Mouse (Mus musculus) gastrocnemius, adult 2 months (tissue): ENCODE data around the gene Mak. TPM values are rescaled to one million over a fixed set of nuclear protein-coding genes. Genes with fewer than 3 reads are reported as not detected.

Experiments
- DNase-seq: peaks from one replicate; pipeline ENCODE4 v3.0.0; 2022
- H3K27ac ChIP-seq: fragments of 200-600 bp; 2 replicates; pipeline ENCODE4 v1.8.1; 2022; ENCODE audit warnings: mild to moderate bottlenecking
- H3K4me3 ChIP-seq: fragments of 200-600 bp; 2 replicates; pipeline ENCODE4 v1.8.1; 2022; ENCODE audit warnings: mild to moderate bottlenecking, moderate library complexity
- CTCF ChIP-seq: fragments of 200-600 bp; IDR thresholded peaks from 2 replicates; pipeline ENCODE4 v1.8.1; 2022; ENCODE audit warnings: antibody characterized with exemption, mild to moderate bottlenecking, moderate library complexity
- intact Hi-C: fragments of 180-260 bp; cut with DNase I; formaldehyde crosslinking; loops from one replicate; pipeline ENCODE4 v1.15.1; 2025
- total RNA-seq, 2 experiments: library from RNA; stranded (reverse); gene quantifications; 2 replicates each; pipeline ENCODE4 v1.2.3; 2021

The Mak gene
- total RNA-seq, 2 experiments from 2014 or later, result not detected

DNA sequence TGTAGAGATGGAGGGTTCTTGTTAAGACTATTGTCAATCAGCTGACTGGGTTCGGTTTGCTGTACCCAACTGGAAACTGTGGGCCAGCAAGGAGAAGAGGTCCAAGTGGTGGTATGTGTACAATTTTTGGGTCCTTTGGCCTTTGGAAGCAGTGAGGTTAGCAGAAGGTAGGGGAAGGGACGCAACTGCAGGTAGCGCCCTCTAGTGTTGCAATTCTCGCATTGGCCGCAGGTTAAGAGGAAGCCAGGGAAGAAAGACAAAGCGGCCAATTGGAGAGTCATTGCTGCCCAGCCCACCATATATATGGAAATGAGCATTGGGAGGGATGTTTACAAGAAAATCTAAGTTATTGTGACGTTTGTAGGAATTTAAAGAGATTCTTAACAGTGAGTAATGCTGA lies 101.9 kb downstream of the Mak start:
- peak; percentile 89 for TF ChIP-seq CTCF
- Histone ChIP-seq H3K27ac (no peak overlapping the region), H3K4me3 (no peak overlapping the region)
- intact Hi-C loops, result loop anchor here (1.0 to 2.0 kb wide), 2 partner anchors 61 to 134 kb away; no protein-coding TSS in a partner anchor
- peak; percentile 69 for DNase-seq

Other genes starting within 250 kb of the Mak start
- 1 to 10 TPM; 8.7 to 8.9 TPM for gene Gcnt2, start 220.0 kb downstream of the Mak start, total RNA-seq
- gene Pak1ip1, start 78.7 kb downstream of the Mak start, total RNA-seq, result 10 to 100 TPM; 25.5 to 25.8 TPM
- gene Tmem14c, start 63.4 kb downstream of the Mak start, total RNA-seq, result 10 to 100 TPM; 66.9 to 86.2 TPM
- not detected for gene Gcm2, start 31.3 kb upstream of the Mak start, total RNA-seq
- gene Sycp2l, start 34.6 kb upstream of the Mak start, total RNA-seq, result not detected
- under 1 TPM in 1 of 2 experiments, not detected in 1; 0.06 TPM for gene Elovl2, start 140.7 kb upstream of the Mak start, total RNA-seq
- 10 to 100 TPM; 37.7 to 42.7 TPM for gene Smim13, start 170.1 kb upstream of the Mak start, total RNA-seq
- not detected for gene Gm17364, start 194.3 kb upstream of the Mak start, total RNA-seq